Mouse (Mus musculus): ENCODE results near the gene Khsrp. TPM values are rescaled to one million over a fixed set of nuclear protein-coding genes. Genes with fewer than 3 reads are reported as not detected.

Khsrp gene
- polyA plus RNA-seq, 1 experiment, result not detected

GRCm38 (mm10) chr17:57041554-57041953 lies 10.2 kb upstream of the Khsrp start, which contains the start of gene Slc25a41:
TSS of gene Slc25a41 (minus strand) at chr17:57041654.
- Histone ChIP-seq H3K4me1 (ENCODE audit: control insufficient read depth, insufficient read depth, low read length) (peaks cover 8% of the 10 kb centered on the region), H3K4me3 (ENCODE audit: insufficient read depth, low read depth, low read length) (no peak within 1 kb of the TSS), H3K27ac (ENCODE audit: insufficient read depth, low read depth, low read length) (no peak within 1 kb of the TSS)
- WGBS, result 75% methylated on average over 8 of the region's 8 CpGs
- TF ChIP-seq POLR2A (IDR thresholded peaks at IDR 0.05; ENCODE audit: insufficient read depth, low read depth, low read length) (no peak), CTCF (IDR thresholded peaks at IDR 0.05; ENCODE audit: insufficient read depth, low read depth, low read length) (no peak)

DNA sequence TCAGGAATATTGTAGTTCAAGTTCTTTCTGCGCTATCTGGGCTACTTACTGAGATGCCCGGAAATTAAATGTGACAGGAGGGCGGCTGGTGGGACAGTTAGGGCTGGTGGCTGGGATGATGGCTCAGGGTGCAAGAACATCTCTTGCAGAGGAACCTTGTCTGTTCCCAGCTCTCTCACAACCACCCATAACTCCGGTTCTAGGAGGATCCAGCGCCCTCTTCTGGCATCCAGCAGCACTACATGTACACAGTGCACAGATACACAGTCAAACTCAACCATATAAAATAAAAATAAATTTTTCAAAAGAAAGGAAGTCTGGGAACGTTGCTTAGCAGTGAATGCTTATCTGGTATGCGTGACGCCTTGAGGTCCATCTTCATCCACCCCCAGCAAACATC lies 7.7 kb upstream of the Khsrp start:
- WGBS, result 42% methylated on average over 8 of the region's 8 CpGs
- peaks cover 8% of the 10 kb centered on the region for H3K4me1 ChIP-seq (ENCODE audit: control insufficient read depth, insufficient read depth, low read length)
- TF ChIP-seq CTCF (IDR thresholded peaks at IDR 0.05; ENCODE audit: insufficient read depth, low read depth, low read length) (no peak), POLR2A (IDR thresholded peaks at IDR 0.05; ENCODE audit: insufficient read depth, low read depth, low read length) (no peak)
- no peak overlapping the region for H3K27ac ChIP-seq (ENCODE audit: insufficient read depth, low read depth, low read length)
- H3K4me3 ChIP-seq (ENCODE audit: insufficient read depth, low read depth, low read length), result no peak overlapping the region

- TF ChIP-seq POLR2A (IDR thresholded peaks at IDR 0.05; ENCODE audit: insufficient read depth, low read depth, low read length) (no peak), CTCF (IDR thresholded peaks at IDR 0.05; ENCODE audit: insufficient read depth, low read depth, low read length) (no peak)
- H3K4me1 ChIP-seq (ENCODE audit: control insufficient read depth, insufficient read depth, low read length), result peaks cover 10% of the 10 kb centered on the region
- H3K27ac ChIP-seq (ENCODE audit: insufficient read depth, low read depth, low read length), result 0 out of 2 replicates have a peak overlapping the region, but pooled peaks have one; percentile 93
- WGBS, result 86% methylated on average over 4 of the region's 4 CpGs
- no peak overlapping the region for H3K4me3 ChIP-seq (ENCODE audit: insufficient read depth, low read depth, low read length)
Measured at GRCm38 (mm10) chr17:57032854-57033253, 1.5 kb upstream of the Khsrp start.

- Histone ChIP-seq H3K4me3 (ENCODE audit: insufficient read depth, low read depth, low read length) (peak overlapping the region; percentile 57), H3K4me1 (ENCODE audit: control insufficient read depth, insufficient read depth, low read length) (peaks cover 10% of the 10 kb centered on the region), H3K27ac (ENCODE audit: insufficient read depth, low read depth, low read length) (peak overlapping the region; percentile 93)
- TF ChIP-seq CTCF (IDR thresholded peaks at IDR 0.05; ENCODE audit: insufficient read depth, low read depth, low read length) (no peak), POLR2A (IDR thresholded peaks at IDR 0.05; ENCODE audit: insufficient read depth, low read depth, low read length) (peak; percentile 62)
- WGBS, result under 1% methylated on average over 38 of the region's 38 CpGs
Measured at GRCm38 (mm10) chr17:57031661-57032420, 519 bp upstream of the Khsrp start.

GRCm38 (mm10) chr17:57029691-57030090 lies 1.6 kb downstream of the Khsrp start:
- H3K4me1 ChIP-seq (ENCODE audit: control insufficient read depth, insufficient read depth, low read length), result peaks cover 10% of the 10 kb centered on the region
- TF ChIP-seq POLR2A (IDR thresholded peaks at IDR 0.05; ENCODE audit: insufficient read depth, low read depth, low read length) (no peak), CTCF (IDR thresholded peaks at IDR 0.05; ENCODE audit: insufficient read depth, low read depth, low read length) (no peak)
- no peak overlapping the region for H3K27ac ChIP-seq (ENCODE audit: insufficient read depth, low read depth, low read length)
- H3K4me3 ChIP-seq (ENCODE audit: insufficient read depth, low read depth, low read length), result peak overlapping the region; percentile 25
- WGBS, result 26% methylated on average over 8 of the region's 8 CpGs

- H3K4me3 ChIP-seq (ENCODE audit: insufficient read depth, low read depth, low read length), result no peak overlapping the region
- TF ChIP-seq CTCF (IDR thresholded peaks at IDR 0.05; ENCODE audit: insufficient read depth, low read depth, low read length) (no peak), POLR2A (IDR thresholded peaks at IDR 0.05; ENCODE audit: insufficient read depth, low read depth, low read length) (no peak)
- peaks cover 8% of the 10 kb centered on the region for H3K4me1 ChIP-seq (ENCODE audit: control insufficient read depth, insufficient read depth, low read length)
- 78% methylated on average over 4 of the region's 4 CpGs for WGBS
- H3K27ac ChIP-seq (ENCODE audit: insufficient read depth, low read depth, low read length), result no peak overlapping the region
Measured at GRCm38 (mm10) chr17:57027471-57027870, 3.9 kb downstream of the Khsrp start.

- no peak overlapping the region for H3K4me3 ChIP-seq (ENCODE audit: insufficient read depth, low read depth, low read length)
- TF ChIP-seq CTCF (IDR thresholded peaks at IDR 0.05; ENCODE audit: insufficient read depth, low read depth, low read length) (no peak), POLR2A (IDR thresholded peaks at IDR 0.05; ENCODE audit: insufficient read depth, low read depth, low read length) (no peak)
- H3K27ac ChIP-seq (ENCODE audit: insufficient read depth, low read depth, low read length), result no peak overlapping the region
- 91% methylated on average over 5 of the region's 5 CpGs for WGBS
- H3K4me1 ChIP-seq (ENCODE audit: control insufficient read depth, insufficient read depth, low read length), result no peaks in the 10 kb centered on the region; the same call in 1 of the 2 replicates
Measured at GRCm38 (mm10) chr17:57020960-57021359, 10.4 kb downstream of the Khsrp start.

DNA sequence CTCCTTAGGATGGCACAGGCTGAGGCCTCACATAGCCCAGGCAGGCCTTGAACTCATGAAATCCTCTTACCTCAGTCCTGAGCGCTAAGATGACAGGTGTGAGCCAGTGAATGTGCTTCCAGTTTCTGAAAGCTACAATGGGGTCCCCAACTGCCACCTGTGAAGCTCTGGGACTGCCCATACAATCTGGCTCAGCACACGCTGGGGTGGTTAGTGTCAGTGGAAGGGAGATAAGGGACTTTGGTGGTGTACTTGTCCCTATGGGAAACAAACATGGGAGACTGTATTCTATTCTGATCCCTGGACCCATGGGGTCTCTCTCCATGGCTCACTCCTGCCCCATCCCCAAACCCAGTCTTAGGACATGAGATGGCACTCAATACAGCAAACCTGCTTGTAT lies 11.6 kb downstream of the Khsrp start:
- H3K4me3 ChIP-seq (ENCODE audit: insufficient read depth, low read depth, low read length), result no peak overlapping the region
- TF ChIP-seq CTCF (IDR thresholded peaks at IDR 0.05; ENCODE audit: insufficient read depth, low read depth, low read length) (no peak), POLR2A (IDR thresholded peaks at IDR 0.05; ENCODE audit: insufficient read depth, low read depth, low read length) (no peak)
- no peaks in the 10 kb centered on the region for H3K4me1 ChIP-seq (ENCODE audit: control insufficient read depth, insufficient read depth, low read length)
- H3K27ac ChIP-seq (ENCODE audit: insufficient read depth, low read depth, low read length), result no peak overlapping the region
- WGBS, result 85% methylated on average over 2 of the region's 2 CpGs

GRCm38 (mm10) chr17:57012245-57012795 lies 19.0 kb downstream of the Khsrp start:
- H3K4me1 ChIP-seq (ENCODE audit: control insufficient read depth, insufficient read depth, low read length), result peaks cover 11% of the 10 kb centered on the region
- 70% methylated on average over 13 of the region's 13 CpGs for WGBS
- H3K27ac ChIP-seq (ENCODE audit: insufficient read depth, low read depth, low read length), result peak overlapping the region; percentile 98
- peak overlapping the region; percentile 83 for H3K4me3 ChIP-seq (ENCODE audit: insufficient read depth, low read depth, low read length)
- TF ChIP-seq POLR2A (IDR thresholded peaks at IDR 0.05; ENCODE audit: insufficient read depth, low read depth, low read length), result no peak
- TF ChIP-seq CTCF (IDR thresholded peaks at IDR 0.05; ENCODE audit: insufficient read depth, low read depth, low read length), result no peak

Data from olfactory bulb, adult 2 months (tissue).